Mouse (Mus musculus) adipose tissue, adult 10 weeks (tissue): Measurements from ENCODE around the gene Ms4a15. TPM values are rescaled to one million over a fixed set of nuclear protein-coding genes. Genes with fewer than 3 reads are reported as not detected.

Experiments used
- polyA plus RNA-seq: library from polyadenylated mRNA; stranded (reverse); fragments of 350-450 nt; fragmentation: Illumina TruSeq; extraction: RNeasy Lipid Tissue Mini Kit (QIAGEN cat#74804); gene quantifications from one replicate; pipeline ENCODE4 v1.2.3, GENCODE M21; 2014; ENCODE audit warnings: low read depth, low replicate concordance

Ms4a15 gene
- polyA plus RNA-seq, result not detected

DNA sequence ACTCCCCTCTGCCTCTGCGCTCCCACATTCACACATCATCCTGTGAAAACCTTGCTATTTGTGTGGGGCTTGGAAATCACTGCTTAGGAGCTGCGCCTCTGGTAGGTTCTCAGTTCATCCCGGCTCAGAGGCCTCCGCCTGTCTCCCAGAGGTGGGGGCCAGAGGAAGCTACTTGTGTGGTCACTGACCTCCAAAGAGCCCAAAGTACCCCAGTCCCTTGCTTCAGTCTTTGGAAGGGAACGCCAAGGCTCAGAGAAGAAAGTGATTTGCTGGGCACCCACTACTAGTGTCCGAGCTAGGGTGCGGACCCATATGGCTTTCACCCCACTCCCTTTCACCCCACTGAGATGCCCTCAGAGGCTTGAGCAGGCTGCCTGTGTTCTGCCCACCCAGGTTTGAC lies at the start of gene Ms4a15:
TSS of gene Ms4a15 (minus strand) at position 101 of the 400 bp plus-strand sequence.

DNA sequence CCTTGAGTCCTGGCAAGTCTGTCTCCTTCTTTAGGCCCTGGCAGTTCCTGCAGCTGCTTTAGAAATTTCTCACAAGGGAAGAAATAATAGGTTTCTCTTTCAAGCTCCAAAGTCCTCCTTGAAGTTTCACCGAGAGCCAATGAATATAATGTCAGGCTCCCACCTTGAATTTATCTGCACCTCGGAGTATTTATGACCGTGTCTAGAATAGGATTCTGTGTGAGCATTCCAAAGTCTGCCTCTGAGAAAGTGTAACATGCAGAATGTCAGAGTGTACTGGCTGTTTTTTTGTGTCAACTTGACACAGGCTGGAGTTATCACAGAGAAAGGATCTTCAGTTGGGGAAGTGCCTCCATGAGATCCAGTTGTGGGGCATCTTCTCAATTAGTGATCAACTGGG lies 24.8 kb upstream of the Ms4a15 start, which contains the start of gene Ms4a18:
TSS of gene Ms4a18 (minus strand) at position 141 of the 400 bp plus-strand sequence.

DNA sequence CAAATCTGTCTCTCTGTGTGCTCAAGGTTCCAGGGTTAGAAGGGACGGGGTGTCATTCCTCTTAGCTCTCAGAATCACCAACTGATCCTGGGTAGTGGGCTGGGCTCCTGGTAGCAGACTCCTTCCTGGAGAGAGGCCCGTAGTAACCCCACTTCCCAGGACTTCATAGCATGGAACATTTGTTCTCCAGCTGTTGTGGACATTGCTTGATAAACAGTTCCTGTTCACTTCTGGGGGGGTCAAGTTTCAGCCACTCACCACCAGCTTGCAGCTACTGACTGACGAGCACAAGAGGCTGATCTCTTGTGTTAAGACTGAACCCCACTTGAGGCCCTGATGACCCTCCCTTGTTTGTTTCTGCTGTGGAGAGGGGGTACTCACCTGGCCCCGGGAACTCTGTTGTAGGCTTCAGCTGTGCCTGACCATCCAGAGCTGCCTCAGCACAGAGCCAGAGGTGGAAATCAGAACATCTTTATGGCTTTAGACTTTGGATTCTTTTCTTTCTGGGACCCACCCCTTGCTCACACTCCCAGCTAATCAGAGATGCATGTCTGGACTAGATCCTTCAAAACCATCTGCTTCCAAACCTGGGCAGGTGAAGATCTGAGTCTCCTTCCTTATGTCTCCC lies 18.7 kb downstream of the Ms4a15 start, which contains the start of gene Ms4a10:
TSS of gene Ms4a10 (minus strand) at position 433 of the 628 bp plus-strand sequence.

DNA sequence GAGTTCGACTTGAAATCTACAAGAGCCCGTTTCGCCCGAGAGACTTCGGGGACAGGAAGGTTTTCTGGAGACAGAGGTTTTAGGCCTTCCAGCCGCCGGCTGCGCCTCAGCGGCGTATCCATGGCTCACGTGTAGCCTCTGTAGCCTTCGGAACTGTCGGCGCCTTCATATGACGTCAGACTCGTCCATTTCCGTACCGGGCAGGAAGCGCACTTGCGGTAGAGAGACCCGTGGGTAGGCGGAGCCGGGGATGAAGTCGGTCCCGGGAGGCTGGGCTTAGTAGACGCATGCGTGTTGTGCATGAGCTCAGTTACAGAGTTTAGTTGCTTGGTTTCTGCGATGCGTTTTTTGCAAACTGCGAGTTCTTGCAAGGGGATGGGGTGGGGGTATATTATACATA lies 43.9 kb downstream of the Ms4a15 start, which contains the start of gene Ccdc86:
TSS of gene Ccdc86 (minus strand) at position 155 of the 400 bp plus-strand sequence.

DNA sequence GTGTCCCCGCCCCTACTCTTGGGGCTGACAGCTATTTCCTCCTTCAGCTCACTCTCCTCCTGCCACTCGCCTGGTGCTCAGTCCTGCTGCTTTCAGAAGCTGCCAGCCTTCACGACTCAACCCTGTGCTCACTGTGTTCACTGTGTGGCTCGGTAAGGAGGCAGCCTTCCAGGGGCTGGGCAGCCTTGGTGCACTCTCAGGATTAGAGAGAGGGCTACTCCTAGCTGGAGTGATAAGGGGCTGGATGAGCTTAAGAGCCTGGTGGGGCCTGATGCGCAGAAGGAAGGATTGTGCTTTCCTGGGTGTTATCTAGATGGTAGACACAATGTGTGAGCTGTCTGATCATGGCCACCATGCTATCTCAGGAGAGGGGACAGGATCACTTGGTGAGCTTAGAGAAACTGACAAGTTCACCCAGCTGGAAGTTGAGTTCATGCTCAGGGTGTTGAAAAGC lies 55.9 kb downstream of the Ms4a15 start, which contains the start of gene Ptgdr2:
TSS of gene Ptgdr2 (plus strand) at position 51 of the 454 bp plus-strand sequence.

Other genes with a start within 250 kb of the Ms4a15 start
- gene Cd6, start 163.2 kb downstream of the Ms4a15 start, polyA plus RNA-seq, result 0.94 TPM
- gene Slc15a3, start 153.5 kb downstream of the Ms4a15 start, polyA plus RNA-seq, result 3.3 TPM
- 7.4 TPM for gene Tmem132a, start 123.3 kb downstream of the Ms4a15 start, polyA plus RNA-seq
- gene Tmem109, start 111.2 kb downstream of the Ms4a15 start, polyA plus RNA-seq, result 79.0 TPM
- gene Prpf19, start 98.0 kb downstream of the Ms4a15 start, polyA plus RNA-seq, result 94.9 TPM
- gene Zp1, start 72.6 kb downstream of the Ms4a15 start, polyA plus RNA-seq, result not detected
- gene Ptgdr2, start 56.1 kb downstream of the Ms4a15 start, polyA plus RNA-seq, result not detected
- 8.0 TPM for gene Ccdc86, start 44.0 kb downstream of the Ms4a15 start, polyA plus RNA-seq
- not detected for gene Ms4a10, start 18.6 kb downstream of the Ms4a15 start, polyA plus RNA-seq
- gene Ms4a18, start 24.8 kb upstream of the Ms4a15 start, polyA plus RNA-seq, result not detected
- 5.2 TPM for gene Ms4a8a, start 87.9 kb upstream of the Ms4a15 start, polyA plus RNA-seq
- 4.1 TPM for gene 1700017D01Rik, start 137.6 kb upstream of the Ms4a15 start, polyA plus RNA-seq
- gene 1700025F22Rik, start 172.1 kb upstream of the Ms4a15 start, polyA plus RNA-seq, result 3.5 TPM
- gene Ms4a13, start 203.5 kb upstream of the Ms4a15 start, polyA plus RNA-seq, result 2.7 TPM
- not detected for gene Ms4a12, start 239.2 kb upstream of the Ms4a15 start, polyA plus RNA-seq